Mouse (Mus musculus) embryonic facial prominence, embryonic 12.5 days (tissue): ENCODE results near the gene E130114P18Rik. TPM values are rescaled to one million over a fixed set of nuclear protein-coding genes. Genes with fewer than 3 reads are reported as not detected.

Experiments used
- ATAC-seq: fragments of 200-750 bp; cut with Nextera tagmentation; 2 replicates; pipeline ENCODE4 v1.8.0; 2017; ENCODE audit not compliant: insufficient number of reproducible peaks, insufficient read depth, low FRiP score, low TSS enrichment
- H3K27ac ChIP-seq: fragments of 300-500 bp; sonication (generic); 2 replicates; pipeline ENCODE4 v1.5.1; 2016; ENCODE audit warnings: mild to moderate bottlenecking
- H3K27me3 ChIP-seq: fragments of 300-500 bp; sonication (generic); 2 replicates; pipeline ENCODE4 v1.6.1; 2016; ENCODE audit warnings: mild to moderate bottlenecking, moderate library complexity
- H3K36me3 ChIP-seq: fragments of 300-500 bp; sonication (generic); 2 replicates; pipeline ENCODE4 v1.6.1; 2016; ENCODE audit warnings: mild to moderate bottlenecking
- H3K4me1 ChIP-seq: fragments of 300-500 bp; sonication (generic); 2 replicates; pipeline ENCODE4 v1.6.1; 2016
- H3K4me2 ChIP-seq: fragments of 300-500 bp; sonication (generic); replicated peaks from 2 replicates; pipeline ENCODE4 v1.6.1; 2016; ENCODE audit warnings: mild to moderate bottlenecking, moderate library complexity
- H3K4me3 ChIP-seq: fragments of 300-500 bp; sonication (generic); 2 replicates; pipeline ENCODE4 v1.5.1; 2016; ENCODE audit warnings: mild to moderate bottlenecking
- H3K9ac ChIP-seq: fragments of 300-500 bp; sonication (generic); 2 replicates; pipeline ENCODE4 v1.6.1; 2016; ENCODE audit warnings: mild to moderate bottlenecking, moderate library complexity
- H3K9me3 ChIP-seq: fragments of 300-500 bp; sonication (generic); 2 replicates; pipeline ENCODE4 v1.6.1; 2016; ENCODE audit warnings: mild to moderate bottlenecking, moderate library complexity
- WGBS: fragments of 180-500 bp; shearing (Covaris S2); methylation state at CpG from one replicate; pipeline ENCODE4 v1.1.7; 2016; 5-methylcytosine and 5-hydroxymethylcytosine counted together
- polyA plus RNA-seq: library from polyadenylated mRNA; unstranded; fragments of >200 nt; fragmentation: Nextera tagmentation; extraction: Ambion mirVana; gene quantifications from 2 replicates; pipeline ENCODE4 v1.2.1, GENCODE M21; 2016

The E130114P18Rik gene
- polyA plus RNA-seq, 1 experiment from 2014 or later, result 7.5 TPM

DNA sequence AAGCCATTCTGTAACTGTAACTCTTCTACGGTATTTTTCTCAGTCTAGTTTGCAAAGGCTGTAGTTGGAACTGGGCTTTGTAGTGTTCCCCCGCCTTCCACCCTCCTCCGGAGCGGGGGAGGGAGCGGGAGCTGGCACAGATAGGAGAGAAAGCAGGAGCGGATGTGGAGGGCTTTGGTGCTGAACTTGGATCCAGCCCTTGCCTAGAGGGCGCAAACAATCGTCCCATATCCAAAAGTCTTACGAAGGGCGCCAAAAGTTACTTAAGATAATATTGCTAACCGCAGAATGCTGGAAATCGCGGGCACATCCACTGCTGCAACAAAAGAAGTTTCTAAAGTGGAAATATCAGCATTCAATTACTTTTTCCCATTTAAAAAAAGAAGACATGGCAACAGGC is 2.8 kb downstream of the E130114P18Rik start:
- peaks cover 4% of the 10 kb centered on the region; the same call in 1 of the 2 replicates for H3K27me3 ChIP-seq

DNA sequence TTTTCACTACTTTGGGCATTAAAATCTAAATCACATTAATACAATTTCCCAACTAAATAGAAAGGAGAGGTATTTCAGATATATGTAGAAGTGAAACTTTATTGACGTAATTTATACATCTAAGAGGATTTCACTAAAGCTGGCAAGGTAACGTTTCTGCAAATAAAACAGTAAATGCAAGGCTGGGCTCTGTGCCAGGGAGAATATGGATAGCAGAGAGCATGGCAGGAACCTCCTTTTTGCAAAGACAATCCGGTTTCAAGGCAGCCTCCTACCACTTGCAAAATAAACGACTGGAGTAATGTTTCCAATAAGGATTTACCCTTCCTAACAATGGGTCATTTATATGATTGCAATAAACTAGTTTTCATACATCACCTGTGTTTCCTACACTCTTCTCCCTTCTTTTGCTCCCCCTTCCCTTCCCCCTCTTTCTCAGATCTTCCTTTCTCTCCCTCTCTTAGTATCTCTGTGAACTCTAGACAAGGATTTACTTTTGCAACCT is 3.4 kb downstream of the E130114P18Rik start:
- Histone ChIP-seq H3K4me1 (peaks cover 20% of the 10 kb centered on the region), H3K27ac (peak overlapping the region; percentile 90), H3K4me3 (peak overlapping the region; percentile 31), H3K36me3 (no peaks in the 10 kb centered on the region), H3K4me2 (peak overlapping the region; percentile 77), H3K27me3 (peaks cover 4% of the 10 kb centered on the region; the same call in 1 of the 2 replicates), H3K9me3 (no peaks in the 10 kb centered on the region), H3K9ac (peak overlapping the region; percentile 15; the same call in 1 of the 2 replicates)
- ATAC-seq, result no peak
- WGBS, result 11% methylated on average over 4 of the region's 4 CpGs

More for the DNA sequence above, 2.8 kb downstream of the E130114P18Rik start:
- Histone ChIP-seq H3K4me2 (peak overlapping the region; percentile 77), H3K9me3 (no peaks in the 10 kb centered on the region), H3K9ac (peak overlapping the region; percentile 15; the same call in 1 of the 2 replicates), H3K4me1 (peaks cover 22% of the 10 kb centered on the region), H3K36me3 (no peaks in the 10 kb centered on the region), H3K4me3 (peak overlapping the region; percentile 31), H3K27ac (peak overlapping the region; percentile 90)
- no peak for ATAC-seq
- WGBS, result under 1% methylated on average over 13 of the region's 13 CpGs

DNA sequence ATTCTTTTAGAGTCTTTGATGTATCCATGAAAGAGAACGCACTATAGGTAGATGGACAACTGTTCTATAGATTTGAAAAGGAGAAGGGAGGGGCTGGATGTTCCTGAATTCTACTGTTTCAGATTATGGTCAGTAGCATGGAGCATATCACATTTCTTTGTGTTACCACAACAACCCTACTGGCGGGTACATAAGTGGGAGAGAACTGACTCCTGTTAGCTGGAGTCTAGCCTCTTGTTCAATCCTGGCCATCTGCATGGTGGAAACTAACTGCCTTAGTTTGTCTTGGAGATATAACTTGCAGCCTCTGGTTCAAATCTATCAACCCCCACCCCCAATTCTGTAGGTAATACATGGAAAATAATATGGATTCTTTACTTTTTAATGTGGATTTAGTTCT is 4.1 kb downstream of the E130114P18Rik start:
- Histone ChIP-seq H3K27me3 (peaks cover 4% of the 10 kb centered on the region; the same call in 1 of the 2 replicates), H3K36me3 (no peaks in the 10 kb centered on the region), H3K4me3 (peak overlapping the region; percentile 42; the same call in 1 of the 2 replicates), H3K27ac (peak overlapping the region; percentile 96), H3K4me1 (peaks cover 20% of the 10 kb centered on the region), H3K9ac (no peak overlapping the region), H3K4me2 (peak overlapping the region; percentile 61), H3K9me3 (no peaks in the 10 kb centered on the region)
- WGBS, result 40% methylated on average over 2 of the region's 2 CpGs
- ATAC-seq, result no peak

DNA sequence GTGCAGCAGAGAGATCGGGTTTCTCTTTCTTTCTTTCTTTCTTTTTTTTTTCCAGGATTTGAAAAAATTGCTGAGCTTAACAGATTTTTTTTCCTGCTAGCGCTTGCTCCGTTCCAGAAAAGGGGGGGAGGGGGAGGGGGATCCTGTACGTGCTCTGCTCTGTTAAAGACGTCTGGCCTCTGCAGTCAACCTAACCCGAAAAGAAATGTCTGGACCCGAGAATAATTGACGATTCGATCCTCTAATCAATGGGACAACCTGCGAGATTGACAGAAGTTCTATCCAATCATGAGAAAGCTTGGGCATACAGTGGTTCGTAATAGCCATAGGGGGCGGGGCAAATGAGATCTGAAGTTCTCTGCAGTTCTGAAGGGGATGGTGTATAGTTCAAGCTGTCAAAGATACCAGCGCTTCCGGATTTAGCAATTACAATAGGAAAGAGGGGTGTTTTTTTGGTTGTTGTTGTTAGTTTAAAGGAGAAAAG is 4.7 kb downstream of the E130114P18Rik start:
- no peaks in the 10 kb centered on the region for H3K9me3 ChIP-seq
- peak overlapping the region; percentile 42 for H3K4me3 ChIP-seq
- H3K27me3 ChIP-seq, result peaks cover 2% of the 10 kb centered on the region; the same call in 1 of the 2 replicates
- no peaks in the 10 kb centered on the region for H3K36me3 ChIP-seq
- H3K27ac ChIP-seq, result peak overlapping the region; percentile 96
- 0% methylated on average over 14 of the region's 14 CpGs for WGBS
- peak overlapping the region; percentile 61 for H3K4me2 ChIP-seq
- peaks cover 20% of the 10 kb centered on the region for H3K4me1 ChIP-seq
- no peak overlapping the region for H3K9ac ChIP-seq
- peak; percentile 58 for ATAC-seq

DNA sequence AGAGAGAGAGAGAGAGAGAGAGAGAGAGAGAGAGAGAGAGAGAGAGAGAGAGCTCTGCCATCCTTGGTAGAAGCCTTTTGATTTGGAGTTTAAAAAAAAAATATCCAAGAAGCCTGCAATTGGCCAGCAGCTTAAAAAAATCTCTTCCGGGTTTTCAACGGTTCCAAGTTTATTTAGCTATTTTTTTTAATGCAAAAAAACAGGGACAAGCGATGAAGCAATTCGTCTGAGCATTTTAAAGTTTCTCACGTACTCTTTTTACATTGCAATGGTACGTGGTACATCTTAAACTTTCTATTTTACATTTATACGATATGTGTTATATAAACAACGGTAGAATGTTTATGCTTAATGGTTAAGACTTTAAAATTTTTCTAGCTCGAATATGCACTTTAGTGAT is 5.2 kb downstream of the E130114P18Rik start, which contains the start of gene Nfia:
Gene Nfia, plus strand, starts transcription at position 94 of the 400 bp plus-strand sequence.
- H3K36me3 ChIP-seq, result no peaks in the 10 kb centered on the region
- peak within 1 kb of the TSS; percentile 42 for H3K4me3 ChIP-seq
- under 1% methylated on average over 9 of the region's 9 CpGs for WGBS
- H3K4me1 ChIP-seq, result peaks cover 20% of the 10 kb centered on the region
- H3K9ac ChIP-seq, result peak within 1 kb of the TSS; percentile 51
- peak within 1 kb of the TSS; percentile 61 for H3K4me2 ChIP-seq
- no peak for ATAC-seq
- H3K9me3 ChIP-seq, result no peaks in the 10 kb centered on the region
- peak within 1 kb of the TSS; percentile 96 for H3K27ac ChIP-seq
- H3K27me3 ChIP-seq, result no peaks in the 10 kb centered on the region

DNA sequence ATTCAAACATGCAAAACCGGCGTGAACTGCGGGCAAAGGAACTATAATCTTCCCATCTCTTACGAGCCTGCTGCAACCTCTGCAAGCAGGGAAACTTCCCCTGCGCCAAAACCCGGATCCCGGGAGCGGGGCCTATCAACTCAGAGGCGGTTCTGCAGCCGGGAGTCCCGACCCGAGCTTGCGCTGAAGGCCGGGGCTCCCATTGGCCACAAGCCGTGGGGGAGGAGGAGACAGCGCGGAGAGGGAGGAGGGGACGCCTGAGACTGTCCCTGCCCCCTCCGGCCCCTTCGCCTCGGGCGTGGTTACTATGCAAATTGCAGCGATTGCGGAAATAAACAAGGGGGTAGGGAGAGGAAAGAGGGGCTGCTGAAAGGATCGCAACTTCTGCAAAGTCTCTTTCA is 5.8 kb downstream of the E130114P18Rik start:
- peak overlapping the region; percentile 42 for H3K4me3 ChIP-seq
- peak; percentile 87 for ATAC-seq
- WGBS, result under 1% methylated on average over 25 of the region's 25 CpGs

DNA sequence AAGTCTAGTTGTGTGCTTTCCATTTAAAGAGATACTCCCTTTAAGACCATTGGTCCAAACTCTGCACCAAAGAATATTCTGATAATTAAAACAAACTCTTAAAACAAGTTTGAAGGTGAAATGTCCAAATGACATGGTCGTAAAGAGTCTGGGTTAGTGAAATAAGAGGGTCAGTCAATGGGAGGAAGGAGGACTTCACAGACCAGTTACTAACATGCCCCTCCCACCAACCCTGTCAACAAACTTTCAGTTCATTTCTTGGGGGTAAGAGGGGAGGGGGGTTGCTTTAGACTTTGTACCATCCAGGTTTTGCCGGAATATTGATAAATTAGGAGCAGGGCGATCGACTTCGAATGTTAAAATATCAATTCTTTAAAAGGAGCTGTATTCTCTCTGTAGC is 6.5 kb downstream of the E130114P18Rik start:
- H3K27ac ChIP-seq, result peak overlapping the region; percentile 96
- peaks cover 20% of the 10 kb centered on the region for H3K4me1 ChIP-seq
- H3K4me2 ChIP-seq, result peak overlapping the region; percentile 61
- no peaks in the 10 kb centered on the region for H3K36me3 ChIP-seq
- ATAC-seq, result no peak
- peak overlapping the region; percentile 51 for H3K9ac ChIP-seq
- H3K4me3 ChIP-seq, result peak overlapping the region; percentile 42
- no peaks in the 10 kb centered on the region for H3K27me3 ChIP-seq
- H3K9me3 ChIP-seq, result no peaks in the 10 kb centered on the region
- 15% methylated on average over 5 of the region's 5 CpGs for WGBS

More for the DNA sequence above, 5.8 kb downstream of the E130114P18Rik start:
- Histone ChIP-seq H3K27me3 (no peaks in the 10 kb centered on the region), H3K36me3 (no peaks in the 10 kb centered on the region), H3K9me3 (no peaks in the 10 kb centered on the region), H3K4me2 (peak overlapping the region; percentile 61), H3K9ac (peak overlapping the region; percentile 51), H3K4me1 (peaks cover 20% of the 10 kb centered on the region), H3K27ac (peak overlapping the region; percentile 96)

DNA sequence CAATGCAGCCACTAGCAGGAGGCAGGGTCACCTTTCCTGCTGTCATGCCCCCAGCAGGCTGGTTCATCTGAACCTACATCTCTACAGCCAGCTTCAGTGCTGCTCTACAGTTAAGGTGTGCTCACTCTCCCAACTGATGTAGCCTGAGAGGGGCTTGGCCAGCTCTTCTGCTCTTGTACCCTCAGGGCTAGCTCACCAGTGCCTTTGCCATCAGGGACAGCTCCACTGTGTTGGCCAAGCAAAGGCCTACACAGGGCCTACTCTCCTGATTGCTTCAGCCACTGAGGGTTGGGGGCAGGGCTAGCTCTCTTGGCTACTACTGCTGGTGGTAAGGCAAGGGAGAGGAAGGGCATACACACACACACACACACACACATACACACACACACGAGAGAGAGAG is 8.0 kb downstream of the E130114P18Rik start:
- H3K27me3 ChIP-seq, result no peaks in the 10 kb centered on the region
- H3K9me3 ChIP-seq, result no peaks in the 10 kb centered on the region
- no peak overlapping the region for H3K9ac ChIP-seq
- no peak overlapping the region for H3K4me3 ChIP-seq
- no peak overlapping the region for H3K4me2 ChIP-seq
- H3K36me3 ChIP-seq, result no peaks in the 10 kb centered on the region
- peaks cover 13% of the 10 kb centered on the region for H3K4me1 ChIP-seq
- WGBS, result no CpG with 5 or more reads among the region's 1 CpGs
- H3K27ac ChIP-seq, result no peak overlapping the region
- no peak for ATAC-seq

DNA sequence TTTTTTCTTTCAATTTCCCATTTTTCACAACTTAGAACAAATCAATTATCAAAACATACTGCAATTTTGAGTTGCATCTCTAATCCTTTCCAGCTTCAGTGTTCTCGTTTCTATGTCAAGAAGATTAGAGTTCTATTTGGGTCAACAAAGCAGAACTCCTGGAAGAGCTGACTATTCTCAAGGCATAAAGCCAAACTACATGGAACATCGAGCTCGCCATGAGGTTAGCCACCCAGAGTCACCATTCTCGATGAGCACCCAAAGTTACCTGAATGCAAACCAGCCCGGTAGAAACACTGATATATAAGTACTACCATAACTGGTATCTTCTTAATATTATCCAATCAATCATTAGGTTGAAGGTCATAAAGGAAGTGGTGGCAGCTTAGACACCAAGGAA is 10.4 kb downstream of the E130114P18Rik start:
- Histone ChIP-seq H3K27ac (no peak overlapping the region), H3K27me3 (no peaks in the 10 kb centered on the region), H3K4me3 (no peak overlapping the region), H3K4me1 (0 out of 2 replicates have a peak, but pooled peaks cover 6% of the 10 kb centered on the region), H3K9me3 (no peaks in the 10 kb centered on the region), H3K36me3 (no peaks in the 10 kb centered on the region), H3K4me2 (no peak overlapping the region), H3K9ac (no peak overlapping the region)
- WGBS, result 92% methylated on average over 5 of the region's 5 CpGs
- ATAC-seq, result no peak

DNA sequence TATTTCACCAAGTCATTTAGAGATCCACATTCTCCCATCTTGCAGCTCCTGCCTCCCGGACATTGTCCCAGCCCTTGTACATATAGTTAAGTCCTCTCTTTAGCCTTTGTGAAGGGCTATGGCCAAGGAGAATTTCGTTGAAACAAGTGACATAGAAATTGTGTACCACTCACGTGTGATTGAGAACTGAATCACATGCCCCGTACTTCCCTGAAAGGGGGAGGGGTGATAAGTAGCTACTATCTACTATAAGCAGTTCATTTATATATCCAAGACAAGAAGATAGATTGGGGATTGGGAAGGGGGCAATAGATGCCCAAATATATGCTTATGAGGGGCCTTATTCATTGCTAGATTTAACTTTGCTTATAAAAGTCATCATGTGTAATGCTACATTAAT is 10.9 kb downstream of the E130114P18Rik start:
- no peak for ATAC-seq
- Histone ChIP-seq H3K9ac (no peak overlapping the region), H3K4me2 (no peak overlapping the region), H3K27ac (no peak overlapping the region), H3K36me3 (no peaks in the 10 kb centered on the region), H3K4me3 (no peak overlapping the region), H3K9me3 (no peaks in the 10 kb centered on the region), H3K4me1 (0 out of 2 replicates have a peak, but pooled peaks cover 6% of the 10 kb centered on the region), H3K27me3 (no peaks in the 10 kb centered on the region)
- 79% methylated on average over 4 of the region's 4 CpGs for WGBS

DNA sequence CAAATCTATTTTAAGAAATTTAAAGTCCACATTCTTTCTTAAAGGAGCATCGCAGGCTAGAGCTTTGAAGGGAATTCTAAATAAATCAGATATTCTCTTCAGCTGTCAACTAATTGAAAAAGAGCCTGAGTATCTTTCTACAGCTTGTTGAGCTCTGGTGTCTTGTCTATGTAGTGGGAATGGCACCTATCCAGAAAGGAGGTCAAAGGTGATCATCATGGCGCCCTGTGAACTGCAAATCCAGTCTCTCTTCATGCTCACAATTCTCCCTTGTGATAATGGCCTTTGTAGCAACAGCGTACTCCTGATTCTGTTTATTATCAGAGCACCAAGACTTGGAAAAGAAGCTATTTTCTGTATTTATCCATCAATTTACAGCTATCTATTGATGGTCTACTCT is 11.8 kb downstream of the E130114P18Rik start:
- Histone ChIP-seq H3K4me3 (no peak overlapping the region), H3K36me3 (no peaks in the 10 kb centered on the region), H3K9me3 (no peaks in the 10 kb centered on the region), H3K27me3 (no peaks in the 10 kb centered on the region), H3K9ac (no peak overlapping the region), H3K4me2 (no peak overlapping the region), H3K4me1 (0 out of 2 replicates have a peak, but pooled peaks cover 2% of the 10 kb centered on the region), H3K27ac (no peak overlapping the region)
- 90% methylated on average over 3 of the region's 3 CpGs for WGBS
- ATAC-seq, result no peak

DNA sequence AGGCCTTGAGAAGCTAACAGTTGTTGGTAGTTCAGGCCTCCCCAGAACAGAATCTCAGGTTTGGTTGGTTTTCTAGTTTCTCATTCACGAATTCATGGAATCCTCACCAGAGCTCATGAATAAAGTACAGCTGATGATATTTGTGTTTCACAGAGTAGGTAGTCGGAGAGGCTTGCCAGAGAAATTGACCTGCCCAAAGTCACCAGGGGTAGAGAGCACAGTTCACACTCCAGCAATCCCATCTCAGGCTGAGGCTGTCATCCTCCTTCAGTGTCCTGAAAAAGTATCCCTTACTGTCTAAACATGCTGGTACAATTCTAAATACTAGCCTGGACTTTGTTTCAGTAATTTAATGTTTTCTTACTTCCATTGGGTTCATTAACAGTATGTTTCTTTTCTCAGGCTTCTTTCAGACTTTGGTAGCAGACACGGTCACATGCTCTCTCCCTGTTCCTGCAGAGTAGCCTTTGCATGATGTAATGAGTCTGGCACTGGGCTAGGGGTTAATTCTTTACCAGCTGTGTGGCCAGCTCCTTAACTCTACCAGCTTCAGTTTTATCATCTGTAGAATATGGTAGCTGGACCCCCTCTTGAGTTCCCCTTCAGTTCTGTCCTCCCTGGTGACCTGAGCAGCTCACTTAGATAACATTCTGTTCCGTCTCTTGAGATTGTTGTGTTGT is 12.4 kb downstream of the E130114P18Rik start:
- Histone ChIP-seq H3K4me3 (no peak overlapping the region), H3K4me1 (0 out of 2 replicates have a peak, but pooled peaks cover 2% of the 10 kb centered on the region), H3K36me3 (no peaks in the 10 kb centered on the region), H3K27me3 (no peaks in the 10 kb centered on the region), H3K4me2 (no peak overlapping the region), H3K9me3 (no peaks in the 10 kb centered on the region), H3K27ac (no peak overlapping the region), H3K9ac (no peak overlapping the region)
- 78% methylated on average over 4 of the region's 4 CpGs for WGBS
- no peak for ATAC-seq
